Mouse (Mus musculus) myocyte (in vitro differentiated cells): ENCODE measurements around the gene Ly6g6e.

Source experiments
- CEBPB ChIP-seq: IDR thresholded peaks from 2 replicates; pipeline ENCODE4 v1.6.1; 2011; ENCODE audit warnings: mild to moderate bottlenecking, moderate library complexity; ENCODE audit not compliant: poor library complexity, insufficient read depth, severe bottlenecking
- MAX ChIP-seq: IDR thresholded peaks from one replicate; pipeline ENCODE4 v1.6.1; 2011; ENCODE audit warnings: low read depth, mild to moderate bottlenecking, control low read depth
- MYOD1 ChIP-seq, 3 experiments: IDR thresholded peaks; one replicate each; pipeline ENCODE4 v1.6.1; 2011; ENCODE audit warnings: control low read depth in 2 of 3, low read depth in 2 of 3, mild to moderate bottlenecking in 2 of 3, moderate library complexity in 1 of 3; ENCODE audit not compliant: insufficient read length in 2 of 3, control insufficient read depth in 1 of 3
- POLR2A ChIP-seq: IDR thresholded peaks from one replicate; pipeline ENCODE4 v1.6.1; 2011; ENCODE audit warnings: low read depth, mild to moderate bottlenecking, control low read depth, moderate library complexity; ENCODE audit not compliant: insufficient read length
- REST ChIP-seq: IDR thresholded peaks from one replicate; pipeline ENCODE4 v1.6.1; 2011; ENCODE audit warnings: mild to moderate bottlenecking, control low read depth, moderate library complexity; ENCODE audit not compliant: insufficient read depth, insufficient read length
- SRF ChIP-seq: IDR thresholded peaks from one replicate; pipeline ENCODE4 v1.6.1; 2011; ENCODE audit warnings: low read depth; ENCODE audit not compliant: control insufficient read depth, insufficient read length
- TCF12 ChIP-seq: IDR thresholded peaks from one replicate; pipeline ENCODE4 v1.6.1; 2011; ENCODE audit warnings: mild to moderate bottlenecking, control low read depth; ENCODE audit not compliant: poor library complexity, insufficient read depth, severe bottlenecking
- TCF3 ChIP-seq: IDR thresholded peaks from one replicate; pipeline ENCODE4 v1.6.1; 2011; ENCODE audit warnings: low read depth, control low read depth; ENCODE audit not compliant: insufficient read length
- USF1 ChIP-seq: IDR thresholded peaks from one replicate; pipeline ENCODE4 v1.6.1; 2011; ENCODE audit warnings: low read depth, mild to moderate bottlenecking, control low read depth, moderate library complexity

- TF ChIP-seq MAX = no peak
- no peak for TF ChIP-seq TCF12
- TF ChIP-seq REST = no peak
- no peak for TF ChIP-seq POLR2A
- TF ChIP-seq USF1 = no peak
- TF ChIP-seq CEBPB = no peak
- no peak for TF ChIP-seq MYOD1 (IDR thresholded peaks at IDR 0.05; ENCODE audit: control insufficient read depth in 1 of 3, insufficient read length in 2 of 3, low read depth in 2 of 3)
- TF ChIP-seq SRF = no peak
- TF ChIP-seq TCF3 = no peak
Observed at GRCm38 (mm10) chr17:35047688-35048087, 29.0 kb upstream of the Ly6g6e start.
